Mouse (Mus musculus): ENCODE data around the gene Olfr849.

The Olfr849 gene

DNA sequence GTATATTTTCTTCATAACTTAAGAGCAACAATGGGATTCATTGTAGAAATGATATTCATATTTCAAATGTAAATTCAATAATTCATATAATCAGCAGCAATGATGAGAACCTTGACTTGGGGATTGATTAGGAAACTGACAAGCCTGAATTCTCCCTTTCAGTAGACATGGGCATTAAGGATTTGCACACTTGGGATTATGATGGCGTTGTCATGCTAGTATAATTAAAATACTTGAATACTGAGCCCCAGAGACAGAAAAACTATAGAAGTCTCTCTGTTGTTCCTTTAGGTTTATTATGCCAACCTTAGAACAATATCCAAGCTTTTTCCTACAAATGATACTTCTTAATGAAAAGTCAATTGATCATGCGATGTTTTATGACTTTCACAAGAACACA, at the start of gene Olfr849:
Olfr849 (plus strand) TSS at position 301 of the 400 bp plus-strand sequence.
- DNase-seq (ENCODE audit: low read depth, low spot score), result no peak

DNA sequence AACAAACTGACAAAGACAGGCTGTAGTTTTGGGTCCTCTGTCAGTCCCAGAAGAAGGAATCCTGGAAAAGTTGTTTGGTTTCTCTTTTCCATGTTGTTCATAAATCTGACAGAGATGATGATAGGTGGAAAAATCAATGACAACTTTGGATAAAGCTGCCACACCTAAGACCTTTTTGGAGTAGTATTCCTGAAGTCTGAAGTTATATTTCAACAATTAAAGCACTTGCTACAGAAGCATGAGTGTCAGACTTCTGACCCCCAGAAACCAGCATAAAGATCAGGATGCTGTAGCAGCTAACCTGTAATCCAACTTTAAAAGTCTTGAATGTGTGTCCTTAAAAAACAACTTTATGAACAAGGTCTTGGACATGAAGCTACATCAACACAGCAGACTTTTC, 38.1 kb downstream of the Olfr849 start, which contains the start of gene Olfr850:
Olfr850 (minus strand) TSS at position 101 of the 400 bp plus-strand sequence.
- DNase-seq (ENCODE audit: low read depth, low spot score), result no peak

DNA sequence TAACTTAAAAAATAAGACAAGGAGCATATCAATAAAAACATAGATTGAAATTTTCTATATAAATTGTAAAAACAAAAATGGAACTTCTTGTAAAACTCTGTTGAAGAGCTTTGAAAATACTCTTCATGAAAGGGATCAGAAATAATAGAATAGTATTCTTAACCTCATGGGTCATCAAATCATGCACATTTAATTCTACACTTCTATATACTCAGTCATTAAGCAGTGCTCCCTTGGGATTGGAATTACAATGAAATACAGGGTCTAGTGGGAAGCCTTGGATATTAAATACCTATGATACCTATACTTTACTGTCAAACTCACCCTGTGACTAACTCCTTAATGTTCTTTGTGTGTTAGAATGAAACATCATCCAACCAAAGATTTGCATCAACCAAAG, 52.9 kb downstream of the Olfr849 start, which contains the start of gene Olfr851:
Olfr851 (plus strand) TSS at position 301 of the 400 bp plus-strand sequence.
- DNase-seq (ENCODE audit: low read depth, low spot score), result no peak
